Mouse (Mus musculus) neural tube, embryonic 11.5 days (tissue): ENCODE results near the gene Coq7. TPM values are rescaled to one million over a fixed set of nuclear protein-coding genes. Genes with fewer than 3 reads are reported as not detected.
A peak's percentile ranks its signal among the peaks of the same experiment; 100 is the strongest.

Experiments used
- ATAC-seq: fragments of 200-750 bp; cut with Nextera tagmentation; 2 replicates; pipeline ENCODE4 v1.8.0; 2017; ENCODE audit warnings: moderate number of reproducible peaks, mild to moderate bottlenecking, moderate TSS enrichment, moderate library complexity; ENCODE audit not compliant: insufficient read depth, low FRiP score, low TSS enrichment
- DNase-seq: peaks from one replicate; pipeline ENCODE4 v3.0.0-alpha.2; 2015; ENCODE audit warnings: low spot score
- H3K27ac ChIP-seq: fragments of 300-500 bp; sonication (generic); 2 replicates; pipeline ENCODE4 v1.5.1; 2014; ENCODE audit warnings: low read depth, mild to moderate bottlenecking, low read length
- H3K27me3 ChIP-seq: fragments of 300-500 bp; sonication (generic); 2 replicates; pipeline ENCODE4 v1.6.1; 2014; ENCODE audit warnings: mild to moderate bottlenecking, low read length, mixed read lengths; ENCODE audit not compliant: control insufficient read depth, insufficient read depth
- H3K36me3 ChIP-seq: fragments of 300-500 bp; sonication (generic); 2 replicates; pipeline ENCODE4 v1.6.1; 2014; ENCODE audit warnings: mild to moderate bottlenecking, low read length, moderate library complexity, mixed read lengths; ENCODE audit not compliant: control insufficient read depth, insufficient read depth
- H3K4me1 ChIP-seq: fragments of 300-500 bp; sonication (generic); 2 replicates; pipeline ENCODE4 v1.6.1; 2014; ENCODE audit warnings: low read length, mixed read lengths; ENCODE audit not compliant: control insufficient read depth, insufficient read depth
- H3K4me2 ChIP-seq: fragments of 300-500 bp; sonication (generic); 2 replicates; pipeline ENCODE4 v1.6.1; 2014; ENCODE audit warnings: low read depth, mild to moderate bottlenecking, moderate library complexity
- H3K4me3 ChIP-seq: fragments of 300-500 bp; sonication (generic); 2 replicates; pipeline ENCODE4 v1.5.1; 2014; ENCODE audit warnings: low read depth, low read length
- H3K9ac ChIP-seq: fragments of 300-500 bp; sonication (generic); 2 replicates; pipeline ENCODE4 v1.6.1; 2014; ENCODE audit warnings: mild to moderate bottlenecking, low read length
- H3K9me3 ChIP-seq: fragments of 300-500 bp; sonication (generic); 2 replicates; pipeline ENCODE4 v1.6.1; 2016; ENCODE audit warnings: low read length; ENCODE audit not compliant: control insufficient read depth
- WGBS: fragments of 180-500 bp; shearing (Covaris S2); extraction: QIAGEN DNeasy Blood & Tissue Kit; methylation state at CpG from one replicate; pipeline ENCODE4 v1.1.7; 2014; 5-methylcytosine and 5-hydroxymethylcytosine counted together
- polyA plus RNA-seq: library from polyadenylated mRNA; unstranded; fragments of >200 nt; fragmentation: Nextera tagmentation; extraction: Ambion mirVana; gene quantifications from 2 replicates; pipeline ENCODE4 v1.2.1, GENCODE M21; 2014

Coq7 gene
- polyA plus RNA-seq, 1 experiment from 2014 or later = 118 TPM

DNA sequence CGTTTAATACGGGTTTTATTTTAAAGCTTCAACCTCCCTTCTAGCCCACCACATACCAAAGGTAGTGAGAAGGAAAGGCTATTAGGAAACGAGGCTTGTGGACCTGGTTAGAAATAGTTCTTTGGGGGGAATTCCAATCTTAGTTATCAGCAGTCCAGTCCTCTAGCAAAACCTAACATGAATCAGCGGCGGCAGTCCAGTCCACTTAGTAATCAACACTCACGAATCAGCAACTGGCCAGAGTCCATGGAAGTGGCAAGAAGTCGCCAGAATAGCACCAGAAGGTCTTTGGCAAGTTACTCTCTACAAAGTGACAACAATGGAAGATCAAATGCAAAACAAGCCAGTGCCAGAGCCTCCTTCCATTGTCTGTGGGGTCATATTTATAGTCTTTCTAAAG is 24.6 kb downstream of the Coq7 start:
- Histone ChIP-seq H3K27ac (no peak overlapping the region), H3K27me3 (no peaks in the 10 kb centered on the region), H3K4me3 (no peak overlapping the region), H3K4me2 (no peak overlapping the region), H3K4me1 (no peaks in the 10 kb centered on the region), H3K9ac (no peak overlapping the region), H3K36me3 (no peaks in the 10 kb centered on the region), H3K9me3 (no peaks in the 10 kb centered on the region)
- DNase-seq = no peak
- ATAC-seq = no peak
- WGBS = 82% methylated on average over 7 of the region's 7 CpGs

DNA sequence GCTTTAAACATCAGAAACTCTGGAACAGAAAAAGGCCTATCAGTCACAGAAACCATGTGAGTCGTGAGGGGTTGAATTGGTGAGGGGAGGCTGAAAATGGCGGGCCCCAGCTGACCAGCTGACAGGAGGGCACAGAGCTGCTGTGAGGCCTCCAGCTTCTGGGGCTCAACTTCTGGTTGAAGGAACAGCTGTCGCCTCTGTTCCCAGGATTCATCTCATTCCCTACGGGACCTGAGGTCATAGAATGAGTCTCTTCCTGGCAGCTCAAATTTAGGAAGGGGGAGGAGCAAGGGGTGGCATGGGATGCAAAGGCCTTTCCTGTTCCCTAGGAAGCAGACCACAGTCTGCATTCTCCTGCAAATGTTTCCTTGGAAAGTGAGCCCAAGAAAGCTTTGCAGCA is 29.3 kb downstream of the Coq7 start:
- ATAC-seq = no peak
- 53% methylated on average over 4 of the region's 4 CpGs for WGBS

DNA sequence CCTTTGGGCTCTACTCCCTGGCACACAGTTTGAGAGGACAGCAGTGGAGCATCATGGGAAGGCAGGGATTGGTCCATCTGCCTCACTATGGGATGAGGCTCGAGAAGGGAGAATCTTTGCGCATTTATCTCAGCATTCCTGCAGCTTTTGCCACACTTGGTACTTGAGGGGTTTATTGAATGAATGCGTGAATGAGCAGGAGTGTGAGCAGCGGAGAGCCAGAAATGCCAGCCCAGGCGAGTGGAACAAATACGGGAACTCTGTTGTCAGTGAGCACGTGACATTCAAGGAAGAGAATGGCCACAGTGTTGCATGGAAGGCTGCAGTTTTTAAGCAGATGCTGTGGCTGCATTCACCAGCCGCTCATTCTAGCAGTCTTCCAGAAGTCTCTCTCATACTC is 30.8 kb downstream of the Coq7 start:
- Histone ChIP-seq H3K4me1 (no peaks in the 10 kb centered on the region), H3K4me2 (no peak overlapping the region), H3K27ac (no peak overlapping the region), H3K36me3 (no peaks in the 10 kb centered on the region), H3K27me3 (no peaks in the 10 kb centered on the region), H3K9ac (no peak overlapping the region), H3K4me3 (no peak overlapping the region), H3K9me3 (peaks cover 3% of the 10 kb centered on the region; the same call in 1 of the 2 replicates)
- no peak for ATAC-seq
- 75% methylated on average over 8 of the region's 8 CpGs for WGBS
- no peak for DNase-seq

More for the DNA sequence above, 29.3 kb downstream of the Coq7 start:
- H3K27me3 ChIP-seq = no peaks in the 10 kb centered on the region
- no peak for DNase-seq
- no peaks in the 10 kb centered on the region for H3K9me3 ChIP-seq
- H3K27ac ChIP-seq = no peak overlapping the region
- H3K9ac ChIP-seq = no peak overlapping the region
- no peaks in the 10 kb centered on the region for H3K36me3 ChIP-seq
- no peak overlapping the region for H3K4me3 ChIP-seq
- no peak overlapping the region for H3K4me2 ChIP-seq
- no peaks in the 10 kb centered on the region for H3K4me1 ChIP-seq

DNA sequence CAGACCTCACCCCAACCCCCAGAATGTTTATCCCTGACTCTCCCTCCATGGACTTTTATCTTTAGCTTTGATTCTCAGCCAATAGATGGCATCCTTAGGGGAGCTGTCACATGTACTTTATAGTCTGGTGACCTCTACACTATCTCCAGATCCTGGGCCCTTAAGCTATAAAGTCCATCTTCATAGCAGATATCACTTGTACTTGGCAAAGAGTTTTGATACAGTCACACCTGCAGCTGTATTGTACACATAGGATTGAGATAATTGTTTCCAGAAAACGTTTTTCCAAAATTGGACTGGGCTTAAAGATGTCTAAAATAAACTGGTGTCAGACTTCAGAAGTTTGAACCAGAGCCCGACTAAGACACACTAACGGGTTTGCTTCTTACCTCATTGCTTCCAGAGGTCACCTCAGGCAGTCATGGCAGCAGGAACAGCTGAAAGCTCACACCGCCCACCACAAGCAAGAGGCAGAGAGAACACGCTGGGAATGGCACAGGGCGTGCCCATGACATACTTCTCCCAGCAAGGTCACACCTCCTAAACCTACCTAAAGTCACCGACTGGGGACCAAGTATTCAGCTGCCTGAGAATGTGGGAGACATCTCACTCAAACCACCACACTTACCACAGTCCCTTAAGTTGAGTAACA is 33.2 kb downstream of the Coq7 start:
- H3K27me3 ChIP-seq = no peaks in the 10 kb centered on the region
- no peak for ATAC-seq

DNA sequence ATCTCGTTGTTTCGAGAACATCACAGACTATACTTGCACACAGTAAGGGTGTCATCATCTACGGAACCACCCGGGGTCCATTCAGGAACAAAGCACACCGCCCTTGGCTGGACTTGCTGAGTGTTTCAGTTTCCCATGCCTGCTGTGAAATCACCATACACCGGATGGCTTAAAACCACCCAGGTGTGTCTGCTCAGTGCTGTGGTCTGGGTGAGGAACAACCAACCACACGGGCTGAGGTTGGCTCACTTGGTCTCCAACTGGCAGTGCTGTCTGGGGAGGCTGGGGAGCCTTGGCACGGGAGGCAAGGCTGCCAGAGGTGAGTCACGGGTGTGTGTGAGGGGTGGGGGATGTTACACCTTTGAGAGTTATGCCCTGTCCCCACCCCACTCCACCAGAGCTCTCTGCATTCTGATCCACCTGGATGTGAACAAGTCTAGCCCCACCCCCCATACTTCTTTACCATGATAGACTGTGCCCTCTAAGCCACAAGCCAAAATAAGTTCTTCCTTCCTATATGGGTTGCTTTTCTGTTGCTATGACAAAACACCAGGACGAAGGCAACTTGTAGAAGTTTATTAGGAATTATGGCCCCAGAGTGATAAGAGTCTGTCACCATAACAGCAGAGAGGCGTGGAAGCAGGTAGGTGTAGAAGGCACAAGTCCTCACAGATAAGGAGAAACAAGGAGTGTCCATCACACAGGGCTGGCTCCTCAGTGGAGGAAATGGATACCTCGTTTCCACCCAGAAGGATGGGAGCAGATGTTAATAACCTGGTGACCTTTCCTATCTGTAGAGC is 34.0 kb downstream of the Coq7 start:
- peaks cover 4% of the 10 kb centered on the region; the same call in 1 of the 2 replicates for H3K9me3 ChIP-seq
- H3K27me3 ChIP-seq = no peaks in the 10 kb centered on the region
- no peak overlapping the region for H3K9ac ChIP-seq
- no peak overlapping the region for H3K27ac ChIP-seq
- WGBS = 85% methylated on average over 12 of the region's 12 CpGs
- no peak overlapping the region for H3K4me3 ChIP-seq
- ATAC-seq = no peak
- no peaks in the 10 kb centered on the region for H3K36me3 ChIP-seq
- DNase-seq = no peak
- H3K4me2 ChIP-seq = no peak overlapping the region
- no peaks in the 10 kb centered on the region for H3K4me1 ChIP-seq

More for the DNA sequence above, 33.2 kb downstream of the Coq7 start:
- no peak for DNase-seq
- Histone ChIP-seq H3K9me3 (peaks cover 4% of the 10 kb centered on the region; the same call in 1 of the 2 replicates), H3K27ac (no peak overlapping the region), H3K4me1 (no peaks in the 10 kb centered on the region), H3K36me3 (no peaks in the 10 kb centered on the region), H3K4me2 (no peak overlapping the region), H3K4me3 (no peak overlapping the region), H3K9ac (no peak overlapping the region)
- WGBS = 82% methylated on average over 7 of the region's 7 CpGs

DNA sequence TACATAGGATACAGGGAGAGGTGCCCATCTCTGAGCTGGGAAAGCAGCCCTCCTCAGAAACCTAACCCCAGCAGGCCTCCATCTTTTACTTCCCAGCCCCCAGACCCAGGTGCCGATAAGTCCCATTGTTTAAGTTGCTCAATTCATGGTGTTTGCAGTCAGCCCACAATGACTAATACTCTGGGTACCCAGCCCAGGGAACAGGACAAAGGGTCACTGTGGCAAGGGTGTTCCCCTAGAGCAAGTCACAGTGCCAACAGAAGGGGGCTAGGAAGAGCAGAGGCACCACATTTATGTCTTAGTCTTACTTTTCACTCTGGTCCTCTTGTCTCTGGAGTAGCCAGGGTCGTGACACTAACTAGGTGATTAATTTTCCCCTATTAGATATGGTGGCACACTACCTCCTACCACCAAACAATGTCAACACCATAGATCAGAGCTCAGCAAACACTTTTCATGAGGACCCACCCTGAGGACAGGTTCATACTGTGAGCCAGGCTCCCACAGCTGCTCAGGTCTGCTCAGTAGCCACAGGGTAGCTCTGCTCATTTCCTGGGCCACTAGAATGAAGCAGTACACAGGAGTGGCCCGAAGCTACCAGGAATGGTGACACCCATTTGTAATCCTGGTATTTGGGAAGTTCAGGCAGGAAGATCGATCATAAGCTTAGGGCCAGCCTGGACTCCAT is 38.1 kb downstream of the Coq7 start:
- Histone ChIP-seq H3K9me3 (peaks cover 4% of the 10 kb centered on the region; the same call in 1 of the 2 replicates), H3K36me3 (no peaks in the 10 kb centered on the region; the same call in 1 of the 2 replicates), H3K9ac (no peak overlapping the region), H3K4me2 (no peak overlapping the region), H3K4me1 (peaks cover 3% of the 10 kb centered on the region; the same call in 1 of the 2 replicates), H3K27ac (no peak overlapping the region), H3K4me3 (no peak overlapping the region), H3K27me3 (peaks cover 16% of the 10 kb centered on the region)
- DNase-seq = no peak
- WGBS = 81% methylated on average over 4 of the region's 4 CpGs
- no peak for ATAC-seq

DNA sequence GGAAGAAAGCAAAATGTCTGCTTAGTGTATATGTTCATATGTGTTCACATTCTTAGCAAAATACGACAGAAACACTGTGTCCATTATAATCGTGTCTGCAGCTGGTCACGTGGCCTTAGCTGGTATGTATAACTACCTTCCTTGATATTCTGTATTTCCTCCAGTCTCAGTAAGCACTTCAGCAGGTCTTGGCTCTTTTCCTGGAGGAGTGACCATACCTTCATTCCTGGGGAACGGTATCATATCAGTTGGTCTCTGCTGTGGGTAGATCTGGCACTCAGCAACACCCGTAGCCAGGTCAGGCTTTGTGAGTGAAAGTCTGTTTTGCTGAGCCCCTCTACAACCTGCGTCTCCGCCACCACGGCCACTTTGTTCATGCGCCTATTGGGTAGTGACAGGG is 39.3 kb downstream of the Coq7 start:
- peaks cover 4% of the 10 kb centered on the region; the same call in 1 of the 2 replicates for H3K9me3 ChIP-seq
- peaks cover 3% of the 10 kb centered on the region; the same call in 1 of the 2 replicates for H3K4me1 ChIP-seq
- H3K36me3 ChIP-seq = no peaks in the 10 kb centered on the region; the same call in 1 of the 2 replicates
- no peak overlapping the region for H3K4me2 ChIP-seq
- no peak overlapping the region for H3K27ac ChIP-seq
- 90% methylated on average over 9 of the region's 9 CpGs for WGBS
- H3K27me3 ChIP-seq = peaks cover 24% of the 10 kb centered on the region
- no peak for DNase-seq
- H3K9ac ChIP-seq = no peak overlapping the region
- no peak overlapping the region for H3K4me3 ChIP-seq
- no peak for ATAC-seq

DNA sequence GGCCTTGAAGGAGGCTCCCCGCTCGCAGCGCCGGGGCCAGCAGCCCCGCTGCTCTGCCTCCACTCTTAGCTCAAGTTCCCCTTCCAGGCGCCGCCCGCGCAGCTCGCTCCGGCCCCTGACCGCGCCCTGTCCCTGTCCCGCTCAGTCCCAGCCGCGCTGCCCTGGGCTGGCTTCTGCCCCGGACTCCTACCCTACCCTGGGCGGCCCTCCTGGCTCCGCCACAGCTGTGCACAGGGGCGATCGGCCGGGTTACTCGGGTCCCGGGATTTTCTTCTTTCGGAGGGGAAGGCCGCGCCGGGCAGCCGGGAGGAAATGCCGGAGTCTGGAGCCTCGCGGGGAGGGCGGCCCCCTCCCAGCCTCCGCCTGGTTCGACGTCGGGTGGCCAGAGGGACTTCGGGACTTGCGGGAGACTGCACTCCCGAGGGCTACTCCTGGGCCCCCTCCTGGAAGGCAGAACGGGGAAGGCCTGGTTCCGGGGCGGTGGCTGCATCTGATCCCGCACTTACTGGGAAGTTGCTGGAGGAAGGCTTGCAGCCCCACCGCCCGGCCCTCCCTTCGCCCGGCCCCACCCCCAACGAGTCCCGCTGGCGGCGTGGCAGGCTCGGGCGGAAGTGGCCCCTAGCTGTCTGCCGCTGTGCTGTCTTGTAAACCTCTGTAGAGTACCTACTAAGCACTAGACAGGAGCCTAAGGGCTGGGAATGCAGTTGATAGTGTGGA is 41.6 kb downstream of the Coq7 start, which contains the start of gene Itpripl2:
Gene Itpripl2, minus strand, starts transcription at position 545 of the 717 bp plus-strand sequence.
- peaks cover 28% of the 10 kb centered on the region for H3K27me3 ChIP-seq
- H3K27ac ChIP-seq = peak within 1 kb of the TSS; percentile 29; the same call in 1 of the 2 replicates
- ATAC-seq = peak; percentile 82

More for the DNA sequence above, 41.6 kb downstream of the Coq7 start, which contains the start of gene Itpripl2:
- H3K36me3 ChIP-seq = no peaks in the 10 kb centered on the region; the same call in 1 of the 2 replicates
- peak within 1 kb of the TSS; percentile 58 for H3K4me3 ChIP-seq
- H3K4me2 ChIP-seq = peak within 1 kb of the TSS; percentile 74
- H3K9ac ChIP-seq = peak within 1 kb of the TSS; percentile 82
- 0% methylated on average over 54 of the region's 55 CpGs for WGBS
- H3K4me1 ChIP-seq = peaks cover 3% of the 10 kb centered on the region; the same call in 1 of the 2 replicates
- no peaks in the 10 kb centered on the region for H3K9me3 ChIP-seq
- peak; percentile 77 for DNase-seq
